Mouse (Mus musculus): ENCODE measurements around the gene Dlgap1. TPM values are rescaled to one million over a fixed set of nuclear protein-coding genes. Genes with fewer than 3 reads are reported as not detected.
A peak's percentile ranks its signal among the peaks of the same experiment; 100 is the strongest.

Gene Dlgap1
- polyA plus RNA-seq, 1 experiment from 2014 or later = 34.5 TPM

GRCm38 (mm10) chr17:70728719-70729281 is 759.9 kb downstream of the Dlgap1 start:
- ATAC-seq = no peak
- Histone ChIP-seq H3K9ac (ENCODE audit: low read depth, low read length) (no peak overlapping the region), H3K4me2 (ENCODE audit: low read length) (no peak overlapping the region), H3K4me3 (ENCODE audit: low read depth, low read length) (no peak overlapping the region), H3K27me3 (ENCODE audit: control insufficient read depth, insufficient read depth, low read depth, low read length) (no peaks in the 10 kb centered on the region), H3K36me3 (ENCODE audit: control insufficient read depth, insufficient read depth, low read length) (no peaks in the 10 kb centered on the region), H3K4me1 (ENCODE audit: control insufficient read depth, insufficient read depth, low read length) (no peaks in the 10 kb centered on the region), H3K27ac (ENCODE audit: low read length) (no peak overlapping the region), H3K9me3 (replicated peaks; ENCODE audit: control insufficient read depth, low read length, poor library complexity, severe bottlenecking) (no peaks in the 10 kb centered on the region)
- 86% methylated on average over 5 of the region's 5 CpGs for WGBS

DNA sequence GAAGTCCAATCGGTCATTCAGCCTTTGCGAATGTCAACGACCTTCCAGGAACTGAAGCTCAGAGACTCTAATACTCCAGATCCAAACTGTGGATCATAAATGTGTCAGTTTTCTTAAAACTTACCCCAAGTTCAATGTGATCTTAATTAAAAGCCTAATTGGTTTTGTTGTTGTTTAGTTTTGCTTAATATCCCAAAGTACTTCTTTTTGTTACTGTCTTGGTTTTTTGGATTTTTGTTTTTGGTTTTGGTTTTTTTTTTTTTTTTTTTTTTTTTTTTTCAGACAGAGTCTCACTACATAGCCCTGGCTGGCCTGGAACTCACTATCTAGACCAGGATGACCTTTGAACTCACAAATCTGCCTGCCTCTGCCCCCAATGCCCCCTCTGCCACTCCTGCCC is 765.9 kb downstream of the Dlgap1 start:
- Histone ChIP-seq H3K9me3 (replicated peaks; ENCODE audit: control insufficient read depth, low read length, poor library complexity, severe bottlenecking) (no peaks in the 10 kb centered on the region), H3K9ac (ENCODE audit: low read depth, low read length) (no peak overlapping the region), H3K36me3 (ENCODE audit: control insufficient read depth, insufficient read depth, low read length) (no peaks in the 10 kb centered on the region), H3K27me3 (ENCODE audit: control insufficient read depth, insufficient read depth, low read depth, low read length) (no peaks in the 10 kb centered on the region), H3K4me3 (ENCODE audit: low read depth, low read length) (no peak overlapping the region), H3K27ac (ENCODE audit: low read length) (no peak overlapping the region), H3K4me2 (ENCODE audit: low read length) (no peak overlapping the region), H3K4me1 (ENCODE audit: control insufficient read depth, insufficient read depth, low read length) (peaks cover 9% of the 10 kb centered on the region)
- 95% methylated on average over 3 of the region's 3 CpGs for WGBS
- no peak for ATAC-seq

DNA sequence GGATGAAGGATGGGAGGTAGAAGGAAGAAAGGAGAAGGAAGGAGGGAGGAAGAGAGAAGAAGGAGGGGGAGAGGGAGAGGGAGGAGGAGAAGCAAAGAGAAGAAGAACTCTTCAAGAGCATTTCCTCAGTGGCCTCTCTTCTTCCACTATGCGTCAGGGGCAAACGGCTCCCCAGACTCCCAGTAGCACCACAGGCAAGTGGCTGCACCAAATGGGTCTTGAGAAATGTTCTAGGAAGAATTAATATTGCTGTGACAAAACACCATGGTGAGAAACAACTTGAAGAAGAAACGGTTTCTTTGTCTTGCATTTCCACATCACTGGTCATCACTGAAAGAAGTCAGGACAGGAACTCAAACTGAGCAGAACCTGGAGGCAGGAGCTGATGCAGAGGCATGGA is 766.5 kb downstream of the Dlgap1 start:
- Histone ChIP-seq H3K36me3 (ENCODE audit: control insufficient read depth, insufficient read depth, low read length) (no peaks in the 10 kb centered on the region), H3K27ac (ENCODE audit: low read length) (no peak overlapping the region), H3K4me3 (ENCODE audit: low read depth, low read length) (no peak overlapping the region), H3K9me3 (replicated peaks; ENCODE audit: control insufficient read depth, low read length, poor library complexity, severe bottlenecking) (no peaks in the 10 kb centered on the region), H3K4me2 (ENCODE audit: low read length) (no peak overlapping the region), H3K27me3 (ENCODE audit: control insufficient read depth, insufficient read depth, low read depth, low read length) (no peaks in the 10 kb centered on the region), H3K9ac (ENCODE audit: low read depth, low read length) (no peak overlapping the region), H3K4me1 (ENCODE audit: control insufficient read depth, insufficient read depth, low read length) (peaks cover 9% of the 10 kb centered on the region)
- ATAC-seq = no peak
- WGBS = 67% methylated on average over 3 of the region's 3 CpGs

GRCm38 (mm10) chr17:70737424-70737823 is 768.6 kb downstream of the Dlgap1 start:
- H3K4me2 ChIP-seq (ENCODE audit: low read length) = peak overlapping the region; percentile 52
- no peak overlapping the region for H3K9ac ChIP-seq (ENCODE audit: low read depth, low read length)
- no peak overlapping the region for H3K4me3 ChIP-seq (ENCODE audit: low read depth, low read length)
- H3K27ac ChIP-seq (ENCODE audit: low read length) = no peak overlapping the region
- H3K36me3 ChIP-seq (ENCODE audit: control insufficient read depth, insufficient read depth, low read length) = no peaks in the 10 kb centered on the region
- 1% methylated on average over 6 of the region's 6 CpGs for WGBS
- H3K27me3 ChIP-seq (ENCODE audit: control insufficient read depth, insufficient read depth, low read depth, low read length) = no peaks in the 10 kb centered on the region
- ATAC-seq = peak; percentile 54
- peaks cover 9% of the 10 kb centered on the region for H3K4me1 ChIP-seq (ENCODE audit: control insufficient read depth, insufficient read depth, low read length)
- no peaks in the 10 kb centered on the region for H3K9me3 ChIP-seq (replicated peaks; ENCODE audit: control insufficient read depth, low read length, poor library complexity, severe bottlenecking)

DNA sequence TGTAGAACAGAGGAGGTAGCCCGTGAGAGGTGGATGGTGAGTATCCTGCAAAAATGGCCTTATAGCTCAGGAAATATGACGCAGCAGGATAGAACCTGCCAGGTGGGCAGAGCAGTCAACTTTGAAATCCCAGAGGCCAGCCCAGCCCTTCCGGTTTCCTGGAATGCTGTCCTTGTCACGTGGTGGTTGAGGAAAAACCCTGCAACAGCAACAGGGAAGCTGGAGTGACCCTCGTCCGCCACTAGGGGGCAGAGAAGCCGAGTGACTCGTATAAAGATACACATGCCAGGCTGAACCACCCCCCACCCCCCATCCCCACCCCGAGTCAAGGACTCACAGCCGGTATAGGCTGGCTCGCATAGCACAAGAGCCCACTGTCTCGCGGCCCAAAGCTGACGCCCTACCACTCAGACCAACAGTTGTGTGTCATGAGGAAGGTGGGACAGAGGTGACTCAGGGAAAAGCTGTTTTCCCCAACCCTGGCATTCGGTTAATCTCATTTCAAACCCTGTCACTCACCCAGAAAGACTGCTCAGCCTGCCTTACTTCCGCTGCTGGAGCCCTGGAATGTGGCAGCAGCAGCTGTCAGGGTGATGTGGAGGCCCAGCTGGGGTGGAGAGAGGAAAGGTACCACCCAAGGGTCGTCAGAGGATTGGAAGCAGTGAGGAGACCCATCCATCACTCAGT is 769.4 kb downstream of the Dlgap1 start:
- Histone ChIP-seq H3K4me1 (ENCODE audit: control insufficient read depth, insufficient read depth, low read length) (peaks cover 9% of the 10 kb centered on the region), H3K4me3 (ENCODE audit: low read depth, low read length) (peak overlapping the region; percentile 5; the same call in 1 of the 2 replicates), H3K36me3 (ENCODE audit: control insufficient read depth, insufficient read depth, low read length) (no peaks in the 10 kb centered on the region), H3K9me3 (replicated peaks; ENCODE audit: control insufficient read depth, low read length, poor library complexity, severe bottlenecking) (no peaks in the 10 kb centered on the region), H3K4me2 (ENCODE audit: low read length) (peak overlapping the region; percentile 52), H3K9ac (ENCODE audit: low read depth, low read length) (no peak overlapping the region; the same call in 1 of the 2 replicates), H3K27me3 (ENCODE audit: control insufficient read depth, insufficient read depth, low read depth, low read length) (no peaks in the 10 kb centered on the region), H3K27ac (ENCODE audit: low read length) (no peak overlapping the region)
- peak; percentile 92 for ATAC-seq
- WGBS = 3% methylated on average over 17 of the region's 17 CpGs

DNA sequence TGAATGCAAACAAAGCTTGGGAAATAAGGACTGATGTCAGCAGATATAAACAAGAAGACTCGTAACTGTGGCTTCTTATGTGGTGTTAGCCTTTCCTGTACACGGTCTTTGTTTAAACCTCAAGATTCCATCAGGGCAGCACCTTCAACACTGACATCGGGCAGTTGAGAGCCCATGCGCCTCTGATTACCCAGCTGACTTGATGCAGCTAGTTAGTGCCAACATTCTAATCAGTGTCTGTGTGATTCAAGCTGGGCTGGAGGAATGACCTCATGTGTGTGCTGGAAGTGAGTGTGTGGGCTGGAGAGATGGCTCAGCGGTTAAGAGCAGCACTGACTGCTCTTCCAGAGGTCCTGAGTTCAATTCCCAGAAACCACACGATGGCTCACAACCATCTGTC is 770.5 kb downstream of the Dlgap1 start:
- Histone ChIP-seq H3K4me2 (ENCODE audit: low read length) (no peak overlapping the region), H3K9me3 (replicated peaks; ENCODE audit: control insufficient read depth, low read length, poor library complexity, severe bottlenecking) (no peaks in the 10 kb centered on the region)
- WGBS = 81% methylated on average over 6 of the region's 6 CpGs

DNA sequence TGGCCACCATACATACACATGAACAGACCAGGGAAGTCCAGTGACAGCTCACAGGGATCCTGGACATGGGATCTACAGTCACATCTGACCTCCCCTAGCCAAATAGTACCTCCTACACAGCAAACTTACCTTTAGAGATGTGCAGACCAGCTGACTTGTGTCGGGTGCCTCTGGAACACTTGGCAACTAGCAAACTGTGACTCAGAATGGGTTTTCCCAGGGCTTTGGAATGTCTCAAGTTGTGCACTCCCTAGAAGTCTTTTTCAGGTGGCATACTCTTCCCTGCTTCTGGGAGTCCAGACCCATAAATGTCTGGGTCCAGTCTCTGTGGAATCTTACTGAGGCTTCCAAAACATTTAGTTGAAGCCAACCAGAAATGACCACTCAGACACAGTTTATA is 772.8 kb downstream of the Dlgap1 start:
- Histone ChIP-seq H3K9me3 (replicated peaks; ENCODE audit: control insufficient read depth, low read length, poor library complexity, severe bottlenecking) (no peaks in the 10 kb centered on the region), H3K4me2 (ENCODE audit: low read length) (no peak overlapping the region), H3K4me1 (ENCODE audit: control insufficient read depth, insufficient read depth, low read length) (peaks cover 9% of the 10 kb centered on the region), H3K27me3 (ENCODE audit: control insufficient read depth, insufficient read depth, low read depth, low read length) (peaks cover 6% of the 10 kb centered on the region; the same call in 1 of the 2 replicates), H3K9ac (ENCODE audit: low read depth, low read length) (no peak overlapping the region), H3K4me3 (ENCODE audit: low read depth, low read length) (no peak overlapping the region), H3K36me3 (ENCODE audit: control insufficient read depth, insufficient read depth, low read length) (no peaks in the 10 kb centered on the region), H3K27ac (ENCODE audit: low read length) (no peak overlapping the region)
- WGBS = 100% methylated on average over 1 of the region's 1 CpGs
- ATAC-seq = no peak

More for the DNA sequence above, 770.5 kb downstream of the Dlgap1 start:
- H3K4me1 ChIP-seq (ENCODE audit: control insufficient read depth, insufficient read depth, low read length) = peaks cover 9% of the 10 kb centered on the region
- no peaks in the 10 kb centered on the region for H3K36me3 ChIP-seq (ENCODE audit: control insufficient read depth, insufficient read depth, low read length)
- no peak for ATAC-seq
- no peak overlapping the region for H3K9ac ChIP-seq (ENCODE audit: low read depth, low read length)
- H3K4me3 ChIP-seq (ENCODE audit: low read depth, low read length) = no peak overlapping the region
- no peak overlapping the region for H3K27ac ChIP-seq (ENCODE audit: low read length)
- no peaks in the 10 kb centered on the region for H3K27me3 ChIP-seq (ENCODE audit: control insufficient read depth, insufficient read depth, low read depth, low read length)

DNA sequence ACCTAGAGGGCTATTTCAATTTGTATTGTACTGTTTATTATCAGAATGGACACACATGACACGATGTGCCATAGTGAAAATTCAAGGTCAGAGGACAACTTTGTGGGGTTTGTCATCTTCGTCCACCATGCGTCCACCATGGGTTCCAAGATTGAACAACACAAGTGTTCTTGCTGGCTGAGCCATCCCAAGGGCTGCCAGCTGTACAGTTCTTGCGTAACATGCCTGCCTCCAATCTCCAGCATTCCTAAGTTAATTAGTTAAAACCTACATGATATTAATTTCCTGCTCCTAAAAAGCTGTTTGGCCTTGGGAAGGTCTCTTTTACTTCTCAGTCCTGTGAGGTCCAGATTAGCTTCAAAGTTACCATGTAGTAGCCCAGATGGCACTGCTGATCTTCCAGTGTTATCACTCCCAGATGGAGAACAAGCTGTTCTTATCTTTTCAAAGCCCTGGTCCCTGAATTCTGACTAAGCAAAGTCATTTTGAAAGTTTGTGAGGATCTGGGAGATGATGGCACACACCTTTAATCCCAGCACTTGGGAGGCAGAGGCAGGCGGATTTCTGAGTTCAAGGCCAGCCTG is 775.8 kb downstream of the Dlgap1 start:
- 96% methylated on average over 5 of the region's 5 CpGs for WGBS
- H3K4me1 ChIP-seq (ENCODE audit: control insufficient read depth, insufficient read depth, low read length) = peaks cover 8% of the 10 kb centered on the region
- H3K9ac ChIP-seq (ENCODE audit: low read depth, low read length) = no peak overlapping the region
- ATAC-seq = no peak
- H3K27me3 ChIP-seq (ENCODE audit: control insufficient read depth, insufficient read depth, low read depth, low read length) = peaks cover 14% of the 10 kb centered on the region
- H3K4me3 ChIP-seq (ENCODE audit: low read depth, low read length) = no peak overlapping the region
- no peak overlapping the region for H3K27ac ChIP-seq (ENCODE audit: low read length)
- no peaks in the 10 kb centered on the region for H3K9me3 ChIP-seq (replicated peaks; ENCODE audit: control insufficient read depth, low read length, poor library complexity, severe bottlenecking)
- no peaks in the 10 kb centered on the region for H3K36me3 ChIP-seq (ENCODE audit: control insufficient read depth, insufficient read depth, low read length)
- H3K4me2 ChIP-seq (ENCODE audit: low read length) = no peak overlapping the region

DNA sequence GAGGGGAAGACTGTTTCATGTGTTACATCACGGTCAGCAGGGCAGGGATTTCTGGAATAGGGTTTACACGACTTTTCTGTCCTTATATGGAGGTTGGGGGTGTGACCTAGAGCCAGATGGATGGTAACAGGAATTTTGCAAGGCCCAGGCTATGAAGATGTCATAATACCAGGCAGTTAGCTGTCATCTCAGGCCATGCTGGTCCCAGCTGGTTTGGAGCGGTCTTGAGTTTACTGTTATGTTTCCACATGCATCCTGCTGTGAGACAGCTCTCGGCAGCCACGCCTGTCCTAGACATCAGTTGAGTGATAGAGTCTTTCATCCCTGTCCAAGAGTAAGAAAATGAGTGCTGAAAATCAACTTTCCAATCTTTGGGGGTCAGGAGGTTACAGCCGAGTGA is 776.5 kb downstream of the Dlgap1 start:
- Histone ChIP-seq H3K27ac (ENCODE audit: low read length) (no peak overlapping the region), H3K27me3 (ENCODE audit: control insufficient read depth, insufficient read depth, low read depth, low read length) (peaks cover 18% of the 10 kb centered on the region), H3K36me3 (ENCODE audit: control insufficient read depth, insufficient read depth, low read length) (no peaks in the 10 kb centered on the region), H3K4me3 (ENCODE audit: low read depth, low read length) (no peak overlapping the region), H3K4me1 (ENCODE audit: control insufficient read depth, insufficient read depth, low read length) (peaks cover 8% of the 10 kb centered on the region), H3K9ac (ENCODE audit: low read depth, low read length) (no peak overlapping the region), H3K4me2 (ENCODE audit: low read length) (no peak overlapping the region), H3K9me3 (replicated peaks; ENCODE audit: control insufficient read depth, low read length, poor library complexity, severe bottlenecking) (no peaks in the 10 kb centered on the region)
- ATAC-seq = no peak
- 84% methylated on average over 6 of the region's 6 CpGs for WGBS
